28 mouse cellular contexts compared by ENCODE assay signal in the genomic region with DNA sequence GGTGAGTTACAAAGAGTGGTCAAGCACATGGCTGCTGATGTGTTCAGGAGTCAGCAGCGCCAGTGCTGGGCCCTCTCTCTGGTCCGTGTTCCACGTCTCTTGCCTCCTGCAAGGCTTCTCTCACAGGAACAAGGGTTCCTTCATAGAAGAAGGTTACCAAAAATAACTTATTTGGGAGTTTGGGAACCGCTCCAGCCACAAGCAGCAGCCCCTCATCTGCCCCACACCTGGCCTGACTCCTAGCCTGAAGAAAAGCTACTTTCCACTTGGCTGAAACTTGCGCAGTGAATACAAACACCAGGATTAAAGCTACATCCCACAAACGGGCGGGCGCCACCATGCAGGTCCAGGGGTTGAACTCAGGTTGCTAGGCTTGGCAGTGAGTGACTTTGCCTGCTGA.
DNase-seq lines count a peak whose midpoint lies in the region; ATAC-seq and TF ChIP-seq lines count a peak whose summit lies in the region.
"Had no signal": no experiment of that assay in that cellular context is flagged by ENCODE, and none has a peak within 500 bp of the region (broad histone marks: within the 10 kb centered on the region; RNA-seq: fewer than 3 reads in every experiment).

No protein-coding gene starts in this region.

- H3K9ac ChIP-seq in heart, adult 2 months (ENCODE audit: low read depth, low read length): no peak overlapping the region
- H3K9ac ChIP-seq in limb, embryonic 14.5 days (ENCODE audit: low read depth, low read length, severe bottlenecking): no peak overlapping the region
- H3K9ac ChIP-seq in heart, embryonic 16.5 days (ENCODE audit: low read length): no peak overlapping the region
- H3K9ac ChIP-seq: embryonic facial prominence, embryonic 15.5 days; forebrain, embryonic 12.5 days; forebrain, postnatal 0 days; hindbrain, embryonic 14.5 days had no signal

- no peak overlapping the region for H3K4me2 ChIP-seq in limb, embryonic 14.5 days (replicated peaks; ENCODE audit: low read depth, low read length, severe bottlenecking)
- peak overlapping the region; percentile 13; the same call in 1 of the 2 replicates for H3K4me2 ChIP-seq in heart, embryonic 16.5 days (ENCODE audit: low read depth, low read length)
- H3K4me2 ChIP-seq: embryonic facial prominence, embryonic 15.5 days; forebrain, embryonic 12.5 days; hindbrain, embryonic 14.5 days; liver, embryonic 11.5 days had no signal

- H3K27ac ChIP-seq in heart, adult 2 months: peak overlapping the region; percentile 70
- H3K27ac ChIP-seq in limb, embryonic 14.5 days (replicated peaks; ENCODE audit: low read depth, low read length): no peak overlapping the region
- no peak overlapping the region for H3K27ac ChIP-seq in limb, embryonic 10.5 days
- H3K27ac ChIP-seq in heart, embryonic 16.5 days (ENCODE audit: low read length): peak overlapping the region; percentile 82
- H3K27ac ChIP-seq: embryonic facial prominence, embryonic 15.5 days; forebrain, embryonic 12.5 days; hindbrain, embryonic 14.5 days had no signal

- H3K36me3 ChIP-seq in heart, adult 2 months (ENCODE audit: control insufficient read depth, insufficient read depth, low read length): peaks cover 7% of the 10 kb centered on the region; the same call in 1 of the 2 replicates
- H3K36me3 ChIP-seq in limb, embryonic 14.5 days (ENCODE audit: control insufficient read depth, insufficient read depth, low read length): no peaks in the 10 kb centered on the region
- no peaks in the 10 kb centered on the region for H3K36me3 ChIP-seq in limb, embryonic 10.5 days
- H3K36me3 ChIP-seq in heart, embryonic 16.5 days (ENCODE audit: control insufficient read depth, insufficient read depth): 0 out of 2 replicates have a peak, but pooled peaks cover 2% of the 10 kb centered on the region
- H3K36me3 ChIP-seq: embryonic facial prominence, embryonic 15.5 days; forebrain, embryonic 12.5 days had no signal

- no peak for TF ChIP-seq EP300 in heart, adult 2 months (IDR thresholded peaks at IDR 0.05; ENCODE audit: insufficient read depth, low read depth, low read length)

- TF ChIP-seq CTCF in heart, adult 2 months (IDR thresholded peaks at IDR 0.05): no peak
- no peak for TF ChIP-seq CTCF in lung, adult 2 months (IDR thresholded peaks at IDR 0.05; ENCODE audit: insufficient read depth, low read length)

- H3K27me3 ChIP-seq in heart, adult 2 months (ENCODE audit: control insufficient read depth, insufficient read depth, low read length): no peaks in the 10 kb centered on the region
- no peaks in the 10 kb centered on the region for H3K27me3 ChIP-seq in limb, embryonic 14.5 days (ENCODE audit: control insufficient read depth, insufficient read depth, low read length)
- no peaks in the 10 kb centered on the region for H3K27me3 ChIP-seq in limb, embryonic 10.5 days (ENCODE audit: low read depth, poor library complexity, severe bottlenecking)
- no peaks in the 10 kb centered on the region for H3K27me3 ChIP-seq in heart, embryonic 16.5 days (ENCODE audit: control insufficient read depth, insufficient read depth, low read length)
- H3K27me3 ChIP-seq: embryonic facial prominence, embryonic 15.5 days; forebrain, embryonic 12.5 days had no signal

- WGBS in heart, adult 2 months: 71% methylated on average over 8 of the region's 8 CpGs
- 83% methylated on average over 8 of the region's 8 CpGs for WGBS in limb, embryonic 14.5 days
- 90% methylated on average over 8 of the region's 8 CpGs for WGBS in limb, embryonic 10.5 days
- WGBS in heart, embryonic 16.5 days: 64% methylated on average over 8 of the region's 8 CpGs
- WGBS in lung, adult 2 months: 84% methylated on average over 8 of the region's 8 CpGs

- H3K4me1 ChIP-seq in heart, adult 2 months (ENCODE audit: control insufficient read depth, insufficient read depth, low read length): peaks cover 6% of the 10 kb centered on the region
- 0 out of 2 replicates have a peak, but pooled peaks cover 3% of the 10 kb centered on the region for H3K4me1 ChIP-seq in limb, embryonic 14.5 days (ENCODE audit: control insufficient read depth, insufficient read depth, low read length)
- no peaks in the 10 kb centered on the region for H3K4me1 ChIP-seq in limb, embryonic 10.5 days
- peaks cover 12% of the 10 kb centered on the region for H3K4me1 ChIP-seq in heart, embryonic 16.5 days (ENCODE audit: control insufficient read depth, insufficient read depth, low read length)
- H3K4me1 ChIP-seq in lung, adult 2 months (ENCODE audit: control insufficient read depth, insufficient read depth, low read length): peaks cover 2% of the 10 kb centered on the region
- H3K4me1 ChIP-seq: embryonic facial prominence, embryonic 15.5 days; forebrain, embryonic 12.5 days had no signal

- no peaks in the 10 kb centered on the region for H3K79me2 ChIP-seq in heart, adult 2 months (replicated peaks; ENCODE audit: control insufficient read depth, insufficient read depth, low read length)

- intact Hi-C loops in heart, adult 2 months (cut with DNase I): no loop called here

- no peak for DNase-seq in heart, adult 2 months
- no peak for DNase-seq in heart, adult 8-10 months (ENCODE audit: low spot score)
- peak; percentile 12 for DNase-seq in limb, embryonic 14.5 days (ENCODE audit: low spot score)
- DNase-seq in limb, embryonic 10.5 days (ENCODE audit: low spot score): no peak
- no peak for DNase-seq in lung, adult 2 months
- DNase-seq: adrenal gland, adult 2 months; adrenal gland, postnatal 36 days; B cell, adult 2 months; cerebellum, adult 18-20 months; cerebellum, postnatal 10 days; forebrain, postnatal 0 days; gastrocnemius, postnatal 25 days; kidney, adult 9 months; kidney, postnatal 10 days; layer of hippocampus, postnatal 36 days; left cerebral cortex, postnatal 4 days; lung, postnatal 4 days; midbrain, embryonic 14.5 days; thymus, adult 2 months had no signal

- peak; percentile 23; the same call in 1 of the 2 replicates for ATAC-seq in limb, embryonic 14.5 days (ENCODE audit: low FRiP score, low read depth)
- ATAC-seq in heart, embryonic 16.5 days (replicated peaks; ENCODE audit: extremely low read depth, insufficient read depth, low FRiP score): peak; percentile 34; the same call in 1 of the 2 replicates
- ATAC-seq: activated CD4-positive, CD25-positive, alpha-beta regulatory T cell, adult 4 months; forebrain, postnatal 0 days; intestine, postnatal 0 days; lung, postnatal 0 days had no signal

- TF ChIP-seq POLR2A in heart, adult 2 months (IDR thresholded peaks at IDR 0.05; ENCODE audit: insufficient read depth, low read depth, low read length): no peak
- no peak for TF ChIP-seq POLR2A in limb, embryonic 14.5 days (IDR thresholded peaks at IDR 0.05; ENCODE audit: borderline replicate concordance, extremely low read depth, insufficient read depth, insufficient read length)
- TF ChIP-seq POLR2A in lung, adult 2 months (IDR thresholded peaks at IDR 0.05; ENCODE audit: borderline replicate concordance, extremely low read depth, low read depth, low read length): no peak

- no peaks in the 10 kb centered on the region for H3K9me3 ChIP-seq in limb, embryonic 14.5 days (ENCODE audit: control insufficient read depth, low read length)
- H3K9me3 ChIP-seq in limb, embryonic 10.5 days (replicated peaks): no peaks in the 10 kb centered on the region
- no peaks in the 10 kb centered on the region for H3K9me3 ChIP-seq in heart, embryonic 16.5 days (replicated peaks; ENCODE audit: control insufficient read depth, low read length)
- H3K9me3 ChIP-seq: embryonic facial prominence, embryonic 15.5 days; forebrain, embryonic 12.5 days; megakaryocyte, embryonic 14.5 days had no signal

- H3K4me3 ChIP-seq in heart, adult 2 months: no peak overlapping the region
- H3K4me3 ChIP-seq in limb, embryonic 14.5 days (replicated peaks; ENCODE audit: low read length): no peak overlapping the region
- no peak overlapping the region for H3K4me3 ChIP-seq in limb, embryonic 10.5 days
- no peak overlapping the region for H3K4me3 ChIP-seq in heart, embryonic 16.5 days (ENCODE audit: low read length)
- H3K4me3 ChIP-seq in lung, adult 2 months (replicated peaks; ENCODE audit: extremely low read depth, low read depth, low read length): no peak overlapping the region
- H3K4me3 ChIP-seq: embryonic facial prominence, embryonic 15.5 days; forebrain, embryonic 12.5 days; megakaryocyte, embryonic 14.5 days had no signal

Comparison
In these comparisons a context has a peak if more than half of its experiments do, and no peak if none do; other contexts are left out.
1. H3K27ac ChIP-seq: peak in heart, adult 2 months (single experiment) and heart, embryonic 16.5 days (single experiment); none in limb, embryonic 14.5 days (single experiment) and limb, embryonic 10.5 days (single experiment).